Mouse (Mus musculus): ENCODE data around the gene Znrd1. TPM values are rescaled to one million over a fixed set of nuclear protein-coding genes. Genes with fewer than 3 reads are reported as not detected.
A peak's percentile ranks its signal among the peaks of the same experiment; 100 is the strongest.

Znrd1 gene
- polyA plus RNA-seq, 1 experiment from 2014 or later: 115 TPM

- no peak overlapping the region for H3K4me3 ChIP-seq (replicated peaks)
- H3K9me3 ChIP-seq: no peaks in the 10 kb centered on the region
- no peak overlapping the region for H3K9ac ChIP-seq (replicated peaks)
- ATAC-seq (ENCODE audit: insufficient number of reproducible peaks, insufficient read depth, low FRiP score, low TSS enrichment, low read depth): no peak
- H3K36me3 ChIP-seq: peaks cover 4% of the 10 kb centered on the region
- 17% methylated on average over 5 of the region's 5 CpGs for WGBS
- peaks cover 80% of the 10 kb centered on the region for H3K27me3 ChIP-seq
- peak overlapping the region; percentile 86 for H3K4me2 ChIP-seq
- no peak overlapping the region for H3K27ac ChIP-seq
- peaks cover 19% of the 10 kb centered on the region for H3K4me1 ChIP-seq (replicated peaks)
Measured at GRCm38 (mm10) chr17:36943691-36944090, 14.7 kb downstream of the Znrd1 start.

- Histone ChIP-seq H3K27ac (no peak within 1 kb of the TSS), H3K4me3 (replicated peaks) (peak within 1 kb of the TSS; percentile 49), H3K9me3 (no peaks in the 10 kb centered on the region), H3K27me3 (peaks cover 75% of the 10 kb centered on the region), H3K36me3 (no peaks in the 10 kb centered on the region), H3K4me1 (replicated peaks) (peaks cover 19% of the 10 kb centered on the region), H3K4me2 (peak within 1 kb of the TSS; percentile 86), H3K9ac (replicated peaks) (peak within 1 kb of the TSS; percentile 59)
- 2% methylated on average over 59 of the region's 59 CpGs for WGBS
- peak; percentile 18; the same call in 1 of the 2 replicates for ATAC-seq (ENCODE audit: insufficient number of reproducible peaks, insufficient read depth, low FRiP score, low TSS enrichment, low read depth)
Measured at GRCm38 (mm10) chr17:36942791-36943471, 15.4 kb downstream of the Znrd1 start, which contains the start of gene Rnf39. Rnf39 (plus strand) TSS chr17:36942918.

GRCm38 (mm10) chr17:36942391-36942790 is 16.0 kb downstream of the Znrd1 start:
- Histone ChIP-seq H3K4me3 (replicated peaks) (peak overlapping the region; percentile 49), H3K4me2 (peak overlapping the region; percentile 86), H3K36me3 (no peaks in the 10 kb centered on the region), H3K4me1 (replicated peaks) (peaks cover 19% of the 10 kb centered on the region), H3K9ac (replicated peaks) (no peak overlapping the region), H3K9me3 (no peaks in the 10 kb centered on the region), H3K27me3 (peaks cover 77% of the 10 kb centered on the region), H3K27ac (no peak overlapping the region)
- no peak for ATAC-seq (ENCODE audit: insufficient number of reproducible peaks, insufficient read depth, low FRiP score, low TSS enrichment, low read depth)
- 53% methylated on average over 10 of the region's 10 CpGs for WGBS

- Histone ChIP-seq H3K36me3 (no peaks in the 10 kb centered on the region), H3K4me2 (no peak overlapping the region), H3K9ac (replicated peaks) (no peak overlapping the region), H3K27me3 (peaks cover 37% of the 10 kb centered on the region), H3K4me3 (replicated peaks) (no peak overlapping the region), H3K27ac (no peak overlapping the region), H3K9me3 (no peaks in the 10 kb centered on the region), H3K4me1 (replicated peaks) (peaks cover 8% of the 10 kb centered on the region; the same call in 1 of the 2 replicates)
- 92% methylated on average over 2 of the region's 2 CpGs for WGBS
- no peak for ATAC-seq (ENCODE audit: insufficient number of reproducible peaks, insufficient read depth, low FRiP score, low TSS enrichment, low read depth)
Measured at GRCm38 (mm10) chr17:36938056-36938455, 20.3 kb downstream of the Znrd1 start.

- no peaks in the 10 kb centered on the region for H3K36me3 ChIP-seq
- WGBS: 68% methylated on average over 2 of the region's 2 CpGs
- ATAC-seq (ENCODE audit: insufficient number of reproducible peaks, insufficient read depth, low FRiP score, low TSS enrichment, low read depth): no peak
Measured at GRCm38 (mm10) chr17:36931806-36932205, 26.6 kb downstream of the Znrd1 start.

GRCm38 (mm10) chr17:36931130-36931529 is 27.2 kb downstream of the Znrd1 start:
- no peak overlapping the region for H3K4me3 ChIP-seq (replicated peaks)
- ATAC-seq (ENCODE audit: insufficient number of reproducible peaks, insufficient read depth, low FRiP score, low TSS enrichment, low read depth): no peak

More at GRCm38 (mm10) chr17:36931806-36932205, 26.6 kb downstream of the Znrd1 start:
- H3K4me3 ChIP-seq (replicated peaks): no peak overlapping the region
- H3K4me2 ChIP-seq: no peak overlapping the region
- H3K9me3 ChIP-seq: no peaks in the 10 kb centered on the region
- no peaks in the 10 kb centered on the region for H3K4me1 ChIP-seq (replicated peaks)
- H3K27me3 ChIP-seq: peaks cover 4% of the 10 kb centered on the region; the same call in 1 of the 2 replicates
- no peak overlapping the region for H3K9ac ChIP-seq (replicated peaks)
- no peak overlapping the region for H3K27ac ChIP-seq

GRCm38 (mm10) chr17:36930233-36930632 is 28.1 kb downstream of the Znrd1 start:
- H3K4me2 ChIP-seq: no peak overlapping the region
- H3K4me3 ChIP-seq (replicated peaks): no peak overlapping the region
- H3K9ac ChIP-seq (replicated peaks): no peak overlapping the region
- H3K9me3 ChIP-seq: no peaks in the 10 kb centered on the region
- H3K27me3 ChIP-seq: peaks cover 4% of the 10 kb centered on the region; the same call in 1 of the 2 replicates
- no peak overlapping the region for H3K27ac ChIP-seq
- no peak for ATAC-seq (ENCODE audit: insufficient number of reproducible peaks, insufficient read depth, low FRiP score, low TSS enrichment, low read depth)
- WGBS: 72% methylated on average over 6 of the region's 6 CpGs
- H3K4me1 ChIP-seq (replicated peaks): no peaks in the 10 kb centered on the region
- H3K36me3 ChIP-seq: no peaks in the 10 kb centered on the region

More at GRCm38 (mm10) chr17:36931130-36931529, 27.2 kb downstream of the Znrd1 start:
- no peak overlapping the region for H3K9ac ChIP-seq (replicated peaks)
- H3K27ac ChIP-seq: no peak overlapping the region
- WGBS: 82% methylated on average over 4 of the region's 4 CpGs
- peaks cover 4% of the 10 kb centered on the region; the same call in 1 of the 2 replicates for H3K27me3 ChIP-seq
- no peaks in the 10 kb centered on the region for H3K4me1 ChIP-seq (replicated peaks)
- no peaks in the 10 kb centered on the region for H3K9me3 ChIP-seq
- no peak overlapping the region for H3K4me2 ChIP-seq
- H3K36me3 ChIP-seq: no peaks in the 10 kb centered on the region

- Histone ChIP-seq H3K27me3 (peaks cover 3% of the 10 kb centered on the region; the same call in 1 of the 2 replicates), H3K9me3 (no peaks in the 10 kb centered on the region), H3K9ac (replicated peaks) (no peak overlapping the region), H3K36me3 (no peaks in the 10 kb centered on the region), H3K4me1 (replicated peaks) (no peaks in the 10 kb centered on the region), H3K4me3 (replicated peaks) (no peak overlapping the region), H3K4me2 (no peak overlapping the region), H3K27ac (no peak overlapping the region)
- ATAC-seq (ENCODE audit: insufficient number of reproducible peaks, insufficient read depth, low FRiP score, low TSS enrichment, low read depth): no peak
- WGBS: 75% methylated on average over 12 of the region's 12 CpGs
Measured at GRCm38 (mm10) chr17:36929236-36929932, 29.0 kb downstream of the Znrd1 start.

GRCm38 (mm10) chr17:36927496-36928120 is 30.8 kb downstream of the Znrd1 start:
- H3K4me3 ChIP-seq (replicated peaks): no peak overlapping the region
- no peaks in the 10 kb centered on the region for H3K9me3 ChIP-seq
- no peaks in the 10 kb centered on the region for H3K36me3 ChIP-seq
- no peaks in the 10 kb centered on the region for H3K4me1 ChIP-seq (replicated peaks)
- WGBS: 52% methylated on average over 10 of the region's 10 CpGs
- H3K4me2 ChIP-seq: no peak overlapping the region
- no peak for ATAC-seq (ENCODE audit: insufficient number of reproducible peaks, insufficient read depth, low FRiP score, low TSS enrichment, low read depth)
- H3K27me3 ChIP-seq: no peaks in the 10 kb centered on the region
- H3K9ac ChIP-seq (replicated peaks): no peak overlapping the region
- H3K27ac ChIP-seq: no peak overlapping the region

- no peak overlapping the region for H3K4me3 ChIP-seq (replicated peaks)
Measured at GRCm38 (mm10) chr17:36923491-36923890, 34.9 kb downstream of the Znrd1 start.

GRCm38 (mm10) chr17:36922715-36923114 is 35.6 kb downstream of the Znrd1 start:
- Histone ChIP-seq H3K36me3 (no peaks in the 10 kb centered on the region), H3K27ac (no peak overlapping the region), H3K27me3 (peaks cover 4% of the 10 kb centered on the region; the same call in 1 of the 2 replicates), H3K4me2 (no peak overlapping the region), H3K9ac (replicated peaks) (no peak overlapping the region), H3K9me3 (no peaks in the 10 kb centered on the region), H3K4me3 (replicated peaks) (no peak overlapping the region), H3K4me1 (replicated peaks) (no peaks in the 10 kb centered on the region)
- WGBS: 81% methylated on average over 4 of the region's 4 CpGs
- no peak for ATAC-seq (ENCODE audit: insufficient number of reproducible peaks, insufficient read depth, low FRiP score, low TSS enrichment, low read depth)

More at GRCm38 (mm10) chr17:36923491-36923890, 34.9 kb downstream of the Znrd1 start:
- Histone ChIP-seq H3K9ac (replicated peaks) (no peak overlapping the region), H3K4me1 (replicated peaks) (no peaks in the 10 kb centered on the region), H3K9me3 (no peaks in the 10 kb centered on the region), H3K27me3 (peaks cover 4% of the 10 kb centered on the region; the same call in 1 of the 2 replicates), H3K27ac (no peak overlapping the region), H3K36me3 (no peaks in the 10 kb centered on the region), H3K4me2 (no peak overlapping the region)
- 66% methylated on average over 4 of the region's 4 CpGs for WGBS
- ATAC-seq (ENCODE audit: insufficient number of reproducible peaks, insufficient read depth, low FRiP score, low TSS enrichment, low read depth): no peak

All from limb, embryonic 12.5 days (tissue).